Mouse (Mus musculus) CD8-positive naive resting alpha-beta T cell, adult 2 months (primary cell): Measurements from ENCODE around the gene Mthfsd.

Source experiments
- DNase-seq, 2 experiments: peaks; one replicate each; pipeline ENCODE4 v3.0.0; 2022; ENCODE audit warnings: low read depth in 2 of 2, low spot score in 2 of 2

The Mthfsd gene

GRCm38 (mm10) chr8:121089631-121090380 is 18.4 kb downstream of the Mthfsd start:
- DNase-seq, result no peak

GRCm38 (mm10) chr8:121088871-121089630 is 19.1 kb downstream of the Mthfsd start:
- no peak for DNase-seq

- DNase-seq, result no peak
Measured at GRCm38 (mm10) chr8:121088281-121088680, 19.9 kb downstream of the Mthfsd start.

- DNase-seq, result no peak
Measured at GRCm38 (mm10) chr8:121086004-121086900, 21.9 kb downstream of the Mthfsd start.

- no peak for DNase-seq
Measured at GRCm38 (mm10) chr8:121085561-121085960, 22.6 kb downstream of the Mthfsd start.

- no peak for DNase-seq
Measured at GRCm38 (mm10) chr8:121085011-121085410, 23.2 kb downstream of the Mthfsd start.

- DNase-seq, result no peak
Measured at GRCm38 (mm10) chr8:121084210-121084951, 23.8 kb downstream of the Mthfsd start, which contains the start of gene Foxf1. TSS of gene Foxf1 (plus strand) at chr8:121084386.

- DNase-seq, result no peak
Measured at GRCm38 (mm10) chr8:121083936-121084209, 24.3 kb downstream of the Mthfsd start.

GRCm38 (mm10) chr8:121083093-121083935 is 24.9 kb downstream of the Mthfsd start:
- DNase-seq, result no peak

GRCm38 (mm10) chr8:121082218-121083092 is 25.7 kb downstream of the Mthfsd start:
- DNase-seq, result no peak

GRCm38 (mm10) chr8:121081398-121081797 is 26.8 kb downstream of the Mthfsd start:
- DNase-seq, result no peak

- DNase-seq, result no peak
Measured at GRCm38 (mm10) chr8:121080361-121081090, 27.7 kb downstream of the Mthfsd start.

- no peak for DNase-seq
Measured at GRCm38 (mm10) chr8:121079944-121080343, 28.2 kb downstream of the Mthfsd start.

- DNase-seq, result no peak
Measured at GRCm38 (mm10) chr8:121079201-121079600, 29.0 kb downstream of the Mthfsd start.

GRCm38 (mm10) chr8:121078721-121079120 is 29.5 kb downstream of the Mthfsd start:
- no peak for DNase-seq

- DNase-seq, result no peak
Measured at GRCm38 (mm10) chr8:121076555-121076954, 31.6 kb downstream of the Mthfsd start.

- no peak for DNase-seq
Measured at GRCm38 (mm10) chr8:121075936-121076335, 32.3 kb downstream of the Mthfsd start.

GRCm38 (mm10) chr8:121074848-121075145 is 33.4 kb downstream of the Mthfsd start:
- no peak for DNase-seq
